Mouse (Mus musculus): ENCODE measurements around the gene Mthfd2.
A peak's percentile ranks its signal among the peaks of the same experiment; 100 is the strongest.

DNA sequence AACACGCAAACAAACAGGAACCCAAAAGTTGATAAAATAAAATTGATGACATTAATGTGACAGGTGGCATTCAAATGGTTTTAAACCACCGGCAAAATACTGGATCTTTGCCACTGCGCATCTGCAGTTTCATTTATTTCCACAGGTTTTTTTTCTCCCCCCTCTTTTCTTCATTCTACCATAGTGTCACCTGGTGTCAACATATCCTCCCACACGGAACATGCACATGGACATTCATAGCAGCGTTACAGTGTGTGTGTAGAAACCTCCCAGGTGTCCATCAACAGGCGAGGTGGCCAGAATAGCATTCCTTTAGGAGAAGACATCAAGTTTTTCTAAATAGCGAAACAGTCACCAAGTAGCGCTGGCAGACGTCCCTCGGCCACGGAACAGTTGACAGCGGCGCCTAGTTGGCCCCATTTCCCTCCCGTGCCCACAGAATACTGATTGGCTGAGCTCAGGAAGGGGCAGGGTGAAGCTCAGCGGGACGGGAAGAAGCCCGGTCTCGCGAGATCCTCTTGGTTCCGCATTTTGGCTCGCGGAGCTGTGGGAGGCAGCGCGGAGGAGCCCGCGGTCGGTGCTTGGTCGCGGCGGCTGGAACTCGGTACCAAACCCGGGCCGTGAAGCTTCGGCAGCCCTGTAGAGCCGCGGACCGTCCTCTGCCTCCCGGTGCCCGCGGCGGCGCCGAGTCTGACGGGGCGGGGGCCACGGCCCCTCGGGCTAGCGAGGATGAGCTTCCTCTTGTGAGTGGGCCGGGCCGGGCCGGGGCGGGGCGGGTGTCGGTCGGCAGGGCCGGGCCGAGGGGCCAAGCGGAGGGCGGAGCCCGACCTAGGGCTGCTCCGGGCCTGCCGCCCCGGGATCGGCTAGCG lies at the start of gene Mthfd2, which contains the start of gene Mob1a:
- TF ChIP-seq CTCF (IDR thresholded peaks at IDR 0.05; ENCODE audit: insufficient read depth, low read length), result no peak
- TF ChIP-seq POLR2A (IDR thresholded peaks at IDR 0.05; ENCODE audit: borderline replicate concordance, extremely low read depth, low read depth, low read length), result peak; percentile 95; the same call in 1 of the 2 replicates

All from lung, adult 2 months (tissue).